Mouse (Mus musculus) kidney, postnatal 14 days (tissue): ENCODE results near the gene Gm20388.

Experiments used
- DNase-seq: peaks from one replicate; pipeline ENCODE4 v3.0.0; 2022; ENCODE audit warnings: mixed read lengths

The Gm20388 gene

DNA sequence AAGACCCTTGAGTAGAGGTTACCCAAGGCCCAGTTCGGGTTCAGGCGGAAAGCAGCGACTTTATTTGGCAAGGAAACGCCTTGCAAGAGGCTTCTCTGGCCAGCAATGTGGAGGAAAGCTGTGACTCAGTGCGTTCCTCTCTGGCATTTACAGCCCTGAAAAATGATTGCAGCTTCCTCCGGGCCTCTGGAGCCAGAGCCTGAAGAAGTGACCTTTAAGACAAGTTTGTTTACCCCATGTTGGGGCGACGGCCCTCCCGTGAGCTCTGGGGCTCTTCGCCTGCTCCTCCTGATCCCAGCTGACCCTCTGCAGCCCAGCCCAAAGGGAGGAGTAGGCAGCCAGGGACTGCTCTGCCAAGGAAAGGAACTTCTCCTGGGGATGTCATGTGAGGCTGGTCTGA, 1036.6 kb downstream of the Gm20388 start:
- peak; percentile 76 for DNase-seq

DNA sequence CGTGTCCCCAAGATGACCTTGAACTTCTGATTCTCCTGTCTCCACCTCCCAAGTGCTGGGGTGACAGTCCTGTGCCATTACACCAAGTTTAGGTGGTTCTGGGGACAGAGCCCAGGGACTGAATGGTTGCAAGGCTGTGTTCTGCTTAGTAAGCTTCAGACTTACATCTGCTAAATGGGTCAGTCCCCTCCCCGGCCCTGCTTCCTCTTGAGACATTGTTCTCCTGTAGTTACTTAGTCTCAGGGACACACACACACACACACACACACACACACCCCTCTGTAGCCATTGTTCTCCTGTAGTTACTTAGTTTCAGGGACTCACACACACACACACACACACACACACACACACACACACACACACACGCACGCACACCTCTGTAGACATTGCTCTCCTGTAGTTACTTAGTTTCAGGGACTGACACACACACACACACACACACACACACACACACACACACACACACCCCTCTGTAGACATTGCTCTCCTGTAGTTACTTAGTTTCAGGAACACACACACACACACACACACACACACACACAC, 1037.5 kb downstream of the Gm20388 start:
- DNase-seq, result peak; percentile 25

DNA sequence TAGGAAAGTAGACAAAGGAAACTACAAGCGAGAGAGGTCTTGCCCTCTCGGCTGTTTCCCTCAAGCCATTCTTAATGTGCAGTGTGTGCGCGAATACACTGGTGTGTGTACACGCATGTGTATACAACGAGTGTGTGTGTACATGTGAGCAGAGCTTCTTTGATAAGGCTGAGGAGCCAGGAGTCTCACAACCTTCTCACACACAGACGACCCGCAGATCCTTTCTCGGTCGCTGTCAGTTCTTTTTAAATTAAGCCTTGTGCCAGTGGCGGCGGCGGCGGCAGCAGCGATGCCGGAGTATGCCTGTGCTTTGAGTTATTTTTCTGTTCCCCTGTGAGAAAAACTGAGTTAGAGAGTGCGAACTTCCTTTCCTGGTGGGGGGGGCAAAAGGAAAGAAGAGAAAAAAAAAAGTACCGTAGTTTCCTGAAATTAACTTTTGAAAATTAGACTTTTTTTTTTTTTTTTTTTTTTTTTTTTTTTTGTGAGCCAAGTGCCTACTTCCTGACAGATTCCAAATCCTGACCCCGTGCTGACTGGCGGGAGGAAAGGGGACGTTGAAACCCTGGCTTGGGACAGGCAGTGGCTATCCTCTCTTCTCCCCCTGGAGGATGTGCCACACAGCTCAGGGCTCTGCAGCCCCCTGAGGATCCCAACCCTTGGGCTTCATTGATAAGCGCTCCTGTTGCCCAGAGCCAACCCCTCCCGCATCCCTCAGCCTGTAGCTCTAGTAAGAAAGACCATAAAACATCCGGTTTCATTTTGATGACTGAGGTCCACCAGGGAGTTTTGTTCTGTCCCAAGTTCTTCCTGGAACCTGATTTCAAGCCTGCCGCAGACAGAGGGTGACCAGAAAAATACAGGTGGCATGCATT, 1038.2 kb downstream of the Gm20388 start:
- DNase-seq, result no peak

DNA sequence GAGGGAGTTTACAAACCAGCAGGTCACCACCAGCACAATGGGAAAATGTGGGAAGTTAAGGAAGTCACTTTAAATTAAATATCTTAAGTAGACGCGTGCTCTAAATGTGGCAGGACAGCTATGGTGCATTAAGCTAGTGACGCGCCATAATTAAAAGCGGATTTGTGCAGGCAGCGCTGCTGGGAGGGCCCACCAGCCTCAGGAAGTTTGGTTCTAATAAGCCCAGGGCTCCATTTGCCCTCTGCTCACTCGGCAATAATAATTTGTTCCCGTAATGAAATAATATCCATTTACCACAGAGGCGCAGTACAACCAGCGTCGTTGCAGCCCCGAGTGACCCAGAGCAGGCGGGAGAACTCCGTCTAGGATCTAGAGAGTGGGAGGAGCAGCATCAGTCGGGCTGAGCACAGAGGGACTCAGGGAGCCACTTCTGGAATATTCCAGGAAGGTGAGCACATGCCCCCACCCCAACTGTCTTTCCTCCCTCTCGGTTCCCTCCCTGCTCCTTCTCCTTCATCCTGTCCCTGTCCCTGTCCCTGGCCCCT, 1040.1 kb downstream of the Gm20388 start:
- no peak for DNase-seq

DNA sequence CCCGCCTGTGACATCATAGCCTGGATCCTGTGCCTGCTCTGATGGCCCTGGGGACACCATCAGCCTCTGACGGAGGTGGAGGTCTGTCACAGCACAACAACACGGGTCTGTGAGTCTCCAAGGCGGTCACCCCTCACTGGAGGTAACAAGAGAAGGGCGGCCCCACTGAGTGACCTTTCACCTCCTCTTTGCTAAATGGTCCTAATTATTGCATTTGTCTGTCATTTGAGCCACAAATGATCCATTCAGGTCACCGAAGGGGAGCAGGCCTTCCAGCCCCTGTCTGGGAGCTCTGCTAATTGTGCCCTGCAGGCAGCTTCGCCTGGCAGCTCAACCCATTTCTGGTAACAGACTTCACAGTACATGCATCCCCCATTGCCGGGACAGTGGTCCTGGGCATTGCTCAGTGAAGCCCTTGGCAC, 1048.8 kb downstream of the Gm20388 start:
- no peak for DNase-seq

DNA sequence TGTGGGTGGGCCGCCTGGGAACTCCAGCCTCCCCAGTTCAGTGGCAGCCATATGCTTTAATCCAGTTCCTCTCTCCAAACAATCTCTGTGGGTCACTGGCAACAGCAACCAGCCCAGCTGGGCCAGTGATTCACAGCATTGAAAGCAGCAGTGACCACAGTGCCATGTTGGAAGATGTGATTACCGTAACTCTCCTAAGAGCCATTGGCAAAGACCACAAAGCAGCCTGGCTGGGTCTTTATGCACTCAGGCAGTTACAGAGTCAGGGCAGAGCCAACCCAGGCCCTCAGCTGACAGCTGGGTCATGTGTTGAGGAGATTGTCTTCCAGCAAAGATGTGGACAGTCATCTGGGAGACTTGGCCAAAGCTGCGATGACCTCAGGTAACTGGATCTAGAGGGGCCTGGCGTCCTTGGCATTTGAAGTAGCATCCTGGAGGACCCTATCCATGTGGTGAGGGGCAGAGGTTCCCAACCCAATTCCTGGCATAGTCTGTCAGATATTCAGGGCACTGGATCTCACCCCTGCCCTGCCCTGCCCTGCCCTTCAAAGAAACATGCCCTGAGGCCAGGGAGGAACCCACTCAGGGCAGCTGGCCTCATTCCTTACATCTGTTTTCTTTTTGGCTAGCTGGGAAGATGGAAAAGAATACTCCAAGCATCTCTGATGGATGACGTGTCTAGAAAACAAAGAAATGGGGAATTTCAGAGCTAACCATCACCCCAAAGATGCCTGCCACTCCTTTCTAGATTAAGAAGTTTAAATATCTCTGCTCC, 1052.2 kb downstream of the Gm20388 start:
- no peak for DNase-seq

DNA sequence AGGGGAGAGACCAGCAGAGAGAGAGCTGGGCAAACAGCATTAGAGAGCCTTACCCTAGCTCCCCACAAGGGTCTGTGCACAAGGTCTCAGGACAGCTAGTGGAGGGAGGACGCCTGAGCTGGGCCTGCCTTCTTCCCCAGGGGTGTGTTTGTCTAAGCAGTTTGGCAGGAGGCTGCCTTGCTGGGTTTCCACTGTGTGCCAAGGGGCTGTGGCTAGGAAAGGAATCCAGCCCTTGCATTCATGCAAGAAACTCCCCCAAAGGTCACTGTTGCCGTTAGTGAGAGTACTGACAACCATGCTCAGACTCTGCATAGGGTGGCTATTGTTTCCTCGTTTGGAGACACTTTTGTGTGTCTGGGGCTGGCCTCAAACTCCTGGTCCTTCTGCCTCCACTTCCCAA, 1055.9 kb downstream of the Gm20388 start:
- DNase-seq, result no peak

DNA sequence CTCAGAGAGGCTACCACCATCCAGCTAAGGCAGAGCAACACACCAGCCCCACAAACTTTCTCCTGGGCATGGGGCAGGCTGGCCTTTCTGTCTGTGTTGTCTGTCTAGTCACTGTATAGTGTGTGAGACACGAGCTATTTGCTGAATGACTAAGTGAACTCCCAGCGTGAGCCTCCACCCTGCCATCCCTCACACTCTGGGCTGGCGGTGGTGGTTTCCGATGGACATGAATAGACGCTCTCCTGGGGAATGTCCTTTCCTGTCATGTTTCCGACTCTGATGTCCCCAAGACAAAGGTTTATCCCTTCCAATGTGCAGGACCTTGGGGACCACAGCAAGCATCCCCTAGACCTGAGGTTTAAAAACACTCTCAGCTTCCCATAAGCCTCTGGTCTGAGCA, 1057.7 kb downstream of the Gm20388 start:
- peak; percentile 31 for DNase-seq

DNA sequence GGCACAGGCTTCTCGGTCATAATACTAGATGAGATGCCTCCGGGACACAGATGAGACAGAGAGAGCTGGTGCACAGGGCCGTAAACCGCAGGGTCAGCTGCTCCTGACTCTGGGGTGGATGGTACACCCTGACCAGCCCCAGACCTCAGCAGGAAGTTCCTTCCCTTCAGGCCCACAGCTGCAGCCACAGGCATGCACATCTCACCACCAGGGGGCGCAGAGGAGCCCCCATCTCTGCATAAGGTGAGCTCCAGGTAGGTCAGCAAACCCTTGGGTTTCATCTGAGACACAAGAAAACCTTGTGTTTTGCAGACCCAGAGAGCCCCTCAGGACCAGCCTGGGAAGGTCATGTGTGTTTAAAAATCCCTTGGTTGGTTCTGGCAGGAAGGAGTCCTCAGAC, 1059.7 kb downstream of the Gm20388 start:
- DNase-seq, result peak; percentile 56

DNA sequence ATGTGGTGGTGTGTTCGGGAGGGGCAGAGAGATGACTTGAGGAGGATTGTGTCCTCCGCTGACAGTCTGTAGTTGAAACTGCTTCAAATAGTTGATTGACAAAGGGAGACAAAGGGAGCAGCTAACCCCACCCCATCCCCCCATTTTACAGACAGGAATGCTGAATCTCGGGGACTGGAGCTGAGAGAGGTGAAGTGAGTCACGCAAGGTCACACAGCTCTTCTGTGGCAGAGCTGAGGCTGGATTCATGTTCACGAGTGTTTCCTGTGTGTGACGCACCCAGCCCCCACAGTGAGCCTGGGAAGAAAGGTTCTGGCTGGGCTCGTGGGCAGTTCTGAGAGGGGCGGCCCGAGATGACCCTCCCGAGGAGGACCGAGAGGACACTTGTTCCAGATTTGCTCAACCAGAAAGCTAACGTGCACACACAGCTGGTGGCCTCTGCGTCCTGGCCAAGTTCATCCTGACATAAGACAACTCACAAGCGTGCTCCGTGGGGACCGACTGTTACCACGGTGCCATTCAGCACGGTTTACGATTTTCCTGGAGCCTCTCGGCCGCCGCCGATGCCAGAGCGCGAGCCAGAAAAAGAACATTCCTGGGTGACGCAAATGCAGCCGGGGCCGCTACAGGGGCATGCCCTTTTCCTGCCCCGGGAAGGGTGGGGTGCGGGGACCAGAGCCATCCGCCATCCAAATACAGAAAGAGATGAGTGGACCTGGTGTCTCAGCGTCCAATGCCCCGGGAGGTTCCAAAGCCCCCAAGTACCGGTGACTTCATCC, 1061.2 kb downstream of the Gm20388 start:
- DNase-seq, result peak; percentile 70

DNA sequence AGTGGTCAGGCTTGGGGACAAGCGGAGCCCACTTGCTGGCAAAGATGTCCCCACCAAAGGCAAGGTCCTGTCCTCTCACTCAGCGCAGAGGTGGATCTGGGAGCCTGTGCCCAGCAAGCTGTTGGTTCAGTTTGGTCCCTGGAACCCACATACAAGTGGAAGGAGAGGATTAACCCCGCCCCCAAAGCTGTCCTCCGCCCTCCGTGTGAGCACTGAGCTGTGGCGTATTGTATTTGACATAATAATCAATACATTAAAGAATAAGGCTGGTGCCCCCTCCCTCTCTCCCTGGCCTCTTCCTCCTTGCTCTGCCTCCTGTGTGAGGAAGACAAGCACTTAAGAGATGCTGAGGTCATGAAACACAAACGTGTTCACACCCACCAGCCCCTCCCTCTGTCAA, 1062.4 kb downstream of the Gm20388 start:
- no peak for DNase-seq

DNA sequence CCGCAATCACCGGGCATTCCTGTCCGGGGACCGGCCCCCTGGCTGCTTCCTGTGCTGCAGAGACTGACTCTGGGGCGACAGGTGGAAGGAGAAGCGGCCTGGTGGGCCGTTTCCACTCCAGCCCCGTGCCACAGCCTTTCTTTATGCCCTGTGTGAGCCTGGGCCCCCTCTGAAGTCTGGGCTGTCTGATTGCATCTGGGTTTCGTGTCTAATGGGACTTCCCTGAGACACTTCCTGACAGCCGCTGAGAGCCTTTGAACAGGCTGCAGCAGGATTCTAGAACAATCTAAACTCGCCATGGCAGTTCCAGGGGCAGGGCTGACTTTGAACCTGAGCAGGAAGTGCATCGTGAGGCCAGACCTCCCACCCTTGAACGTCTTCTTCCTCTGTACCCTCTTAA, 1066.5 kb downstream of the Gm20388 start:
- no peak for DNase-seq

DNA sequence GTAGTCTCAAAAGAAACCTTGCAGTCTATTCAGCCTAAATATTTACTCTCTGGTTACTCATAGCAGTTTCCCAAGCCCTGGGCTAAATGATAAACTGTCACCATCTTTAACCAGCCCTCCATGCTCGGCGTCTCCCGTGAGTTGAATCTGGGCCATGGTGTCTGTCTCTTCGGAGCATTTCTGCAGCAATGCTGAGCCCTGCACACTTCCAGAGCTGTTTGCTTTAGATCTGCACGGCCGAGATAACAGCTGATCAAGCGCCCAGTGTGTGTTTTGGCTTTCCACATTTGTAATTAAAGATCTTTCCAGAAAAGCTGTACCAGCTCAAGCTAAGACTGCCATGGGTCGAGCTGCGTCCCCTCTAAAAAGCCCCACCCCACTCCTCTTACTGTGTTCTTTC, 1068.6 kb downstream of the Gm20388 start:
- no peak for DNase-seq

DNA sequence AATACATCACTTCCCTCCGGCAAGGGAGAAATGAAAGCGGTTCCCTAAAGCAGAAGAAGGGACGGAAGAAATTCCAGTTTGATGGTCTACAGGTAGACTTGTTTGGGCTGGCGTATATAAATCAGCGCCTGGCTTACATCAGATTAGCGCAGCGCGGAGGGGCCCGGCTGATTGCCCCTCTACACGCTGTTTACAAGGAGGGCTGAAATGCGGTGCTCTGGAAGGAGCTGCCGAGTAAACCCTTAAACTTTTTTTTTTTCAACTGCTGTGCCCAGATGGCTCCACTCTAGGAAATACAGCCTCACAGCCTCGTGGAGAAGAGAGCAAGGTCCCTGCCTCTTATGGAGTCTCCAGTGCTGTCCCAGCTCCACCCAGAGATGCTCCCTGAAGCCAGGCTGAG, 1070.3 kb downstream of the Gm20388 start:
- no peak for DNase-seq

DNA sequence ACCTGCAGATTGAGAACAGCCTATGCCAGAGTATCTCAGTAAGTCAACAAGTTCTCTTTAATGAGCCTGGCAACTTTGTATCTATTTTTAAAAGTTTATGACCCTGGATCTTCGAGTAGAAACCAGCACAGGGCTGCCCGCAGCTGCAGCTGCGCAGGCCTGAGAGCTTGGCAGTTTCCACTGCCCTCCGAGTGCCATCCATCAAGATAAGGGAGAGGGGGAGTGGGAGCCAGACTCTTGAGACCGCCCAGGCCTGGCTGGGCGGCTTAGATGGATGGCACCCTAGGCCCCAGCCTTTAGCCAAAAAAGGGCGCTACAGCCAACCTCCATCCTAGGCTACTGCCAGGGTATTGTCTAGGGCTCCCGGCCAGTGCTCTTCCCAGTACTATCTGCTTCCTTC, 1074.2 kb downstream of the Gm20388 start:
- no peak for DNase-seq

DNA sequence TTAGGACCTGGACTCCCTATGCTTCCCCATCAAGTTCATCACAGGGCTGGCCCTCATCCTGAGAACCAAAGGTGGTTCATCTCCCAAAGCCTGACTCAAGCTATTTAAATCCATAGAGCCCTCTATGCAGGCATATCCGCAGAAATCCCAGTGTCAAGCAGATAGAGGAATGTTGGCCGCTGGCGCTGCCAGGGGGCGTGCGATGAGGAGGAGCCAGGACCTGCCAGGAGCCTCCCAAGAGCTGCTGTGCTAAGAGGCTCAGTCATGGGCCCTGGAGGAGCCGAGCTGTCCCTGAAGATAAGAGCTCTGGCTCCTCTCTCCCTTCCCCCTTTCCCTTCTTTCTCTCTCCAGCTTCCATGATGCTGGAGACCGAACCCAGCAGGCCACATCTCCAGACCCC, 1075.4 kb downstream of the Gm20388 start:
- no peak for DNase-seq

DNA sequence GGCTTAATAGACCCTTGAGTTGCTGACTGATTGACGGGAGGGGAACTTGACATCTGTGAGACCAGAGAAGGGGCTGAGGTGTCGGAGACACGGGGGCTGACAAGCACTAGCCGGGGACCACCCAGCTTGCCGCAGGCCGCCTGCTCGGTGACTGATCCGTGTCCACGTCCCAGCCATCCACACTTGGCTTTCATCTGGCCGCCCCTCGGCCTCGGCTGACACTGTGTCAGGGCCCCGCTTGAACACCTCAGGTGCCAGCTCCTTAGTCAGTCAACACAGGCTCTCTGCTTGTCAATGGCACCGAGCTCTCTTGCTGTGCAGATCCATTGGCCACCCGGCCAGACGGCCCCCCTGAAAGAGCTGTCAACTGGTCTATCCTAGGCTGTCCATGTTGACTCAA, 1083.1 kb downstream of the Gm20388 start:
- no peak for DNase-seq

DNA sequence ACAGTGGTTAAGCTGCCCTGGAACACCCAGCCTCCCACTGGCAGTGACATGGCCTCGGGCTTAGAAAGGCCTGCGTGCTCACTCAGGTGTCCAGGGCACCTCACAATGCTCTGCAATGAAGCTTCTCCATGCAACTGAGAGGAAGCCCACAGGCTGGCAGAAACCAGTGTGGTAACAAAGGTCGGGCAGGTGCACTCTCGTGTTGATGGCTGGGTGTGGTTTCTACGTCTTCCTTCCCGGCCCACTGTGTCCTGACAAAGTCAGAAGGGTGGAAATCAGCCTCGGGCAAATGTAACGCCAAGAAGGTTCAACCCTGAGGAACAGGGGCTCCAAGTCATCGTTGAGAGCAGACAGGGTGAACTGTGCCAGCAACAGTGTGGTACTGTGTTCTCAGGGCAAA, 1084.8 kb downstream of the Gm20388 start:
- no peak for DNase-seq

DNA sequence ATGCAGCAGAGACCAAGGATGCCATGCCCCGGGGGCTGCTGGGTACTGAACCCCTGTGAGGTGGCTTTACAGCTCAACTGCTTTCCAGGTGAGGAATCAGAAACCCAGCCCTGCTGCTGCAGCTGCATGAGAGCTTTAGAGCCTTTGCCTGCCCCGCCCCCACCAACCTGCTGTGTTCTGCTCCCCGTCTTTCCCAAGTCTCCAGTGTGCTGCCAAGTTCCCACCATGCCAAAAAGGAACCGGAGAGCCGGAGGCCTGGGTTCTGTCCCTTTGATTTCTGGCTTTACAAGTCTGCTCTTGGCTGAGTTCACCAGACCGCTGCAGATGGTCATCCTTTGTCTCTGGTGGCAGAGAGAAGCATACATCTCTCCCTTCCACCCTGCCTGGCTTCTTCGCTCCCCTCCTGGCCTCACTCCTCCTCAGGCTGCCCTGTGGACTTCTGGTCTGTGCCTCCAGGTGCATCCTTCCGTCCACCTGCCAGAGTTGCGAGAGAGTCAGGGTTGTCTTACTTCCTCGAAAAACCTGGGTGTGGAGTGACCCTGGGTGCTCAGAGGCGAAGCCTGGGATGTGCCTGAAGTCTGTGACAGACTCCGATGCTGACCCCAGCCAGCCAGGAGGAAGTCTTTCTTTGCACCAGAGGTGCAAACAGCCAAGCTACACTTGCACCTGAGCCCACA, 1086.4 kb downstream of the Gm20388 start:
- no peak for DNase-seq

DNA sequence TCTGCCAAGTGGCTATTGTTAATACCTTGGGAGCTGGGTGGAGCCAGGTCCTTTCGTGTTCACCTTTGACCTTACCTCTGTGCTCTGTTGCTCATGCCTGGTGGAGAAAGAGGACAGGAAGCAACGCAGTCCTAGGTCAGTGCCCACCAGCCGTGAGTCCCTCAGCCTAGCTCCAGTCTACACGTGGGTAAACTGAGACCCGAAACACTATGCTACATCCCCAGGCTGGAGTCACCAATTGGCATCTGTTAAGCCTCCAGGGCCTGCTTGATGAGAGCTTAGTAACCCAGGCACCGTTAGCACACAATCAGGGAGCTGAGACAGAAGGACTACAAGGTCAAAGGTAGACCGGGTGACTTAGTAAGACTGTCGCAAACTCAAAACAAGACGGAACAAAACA, 1087.3 kb downstream of the Gm20388 start:
- no peak for DNase-seq

DNA sequence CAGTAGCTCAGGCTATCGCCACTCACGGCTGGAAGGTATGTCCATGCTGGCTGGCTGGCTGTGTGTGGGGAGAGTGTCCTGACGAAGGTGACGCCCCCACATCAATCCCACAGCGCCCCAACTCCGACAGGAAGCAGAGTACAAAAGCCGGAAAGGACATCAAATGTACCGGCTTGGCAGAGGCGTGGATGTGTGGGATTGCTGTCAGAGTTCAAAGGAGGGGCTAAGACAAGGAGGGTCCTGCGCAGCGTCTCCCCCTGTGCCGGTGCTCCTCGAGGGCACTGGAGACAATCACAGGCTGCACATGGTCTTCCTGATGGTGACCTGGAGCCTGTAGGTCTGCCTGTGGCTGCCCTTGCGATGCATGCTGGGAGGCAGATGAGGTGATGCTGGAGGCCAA, 1088.3 kb downstream of the Gm20388 start:
- peak; percentile 36 for DNase-seq

DNA sequence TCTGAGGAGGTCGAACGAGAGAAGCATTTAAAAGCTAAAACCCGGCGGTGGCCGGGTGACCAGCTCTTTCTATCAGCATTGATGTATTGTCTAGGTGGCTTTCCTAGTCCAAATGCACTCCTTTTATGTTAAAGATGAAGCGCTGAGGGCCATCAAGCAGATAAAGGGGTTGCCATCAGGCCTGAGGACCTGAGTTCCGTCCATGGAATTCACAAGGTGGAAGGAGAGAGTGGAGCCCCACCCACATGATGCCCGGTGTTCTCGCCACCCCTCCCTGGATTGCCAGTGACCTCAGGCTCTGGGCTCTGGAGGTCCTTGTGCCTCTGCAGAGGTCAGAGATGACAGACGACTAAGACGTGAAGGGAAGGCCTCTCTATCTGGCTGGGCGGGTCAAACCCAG, 1091.3 kb downstream of the Gm20388 start:
- no peak for DNase-seq
